Mouse (Mus musculus) midbrain, embryonic 11.5 days (tissue): ENCODE measurements at regions not wholly inside any gene's neighbourhood (a gene's known extent, or its start where the extent isn't known, plus 50 kb on each side); places are given as distances from the start of the nearest gene placed in this dataset.

ENCODE experiments used
- ATAC-seq: fragments of 200-750 bp; cut with Nextera tagmentation; 2 replicates; pipeline ENCODE4 v1.8.0; 2017; ENCODE audit warnings: moderate TSS enrichment, moderate library complexity; ENCODE audit not compliant: low FRiP score
- DNase-seq: peaks from one replicate; pipeline ENCODE4 v3.0.0; 2015; ENCODE audit warnings: low spot score; ENCODE audit errors: missing footprints
- H3K27ac ChIP-seq: fragments of 300-500 bp; sonication (generic); 2 replicates; pipeline ENCODE4 v1.5.1; 2014; ENCODE audit warnings: low read depth, low read length
- H3K27me3 ChIP-seq: fragments of 300-500 bp; sonication (generic); 2 replicates; pipeline ENCODE4 v1.6.1; 2014; ENCODE audit warnings: mild to moderate bottlenecking, low read length, moderate library complexity, mixed read lengths; ENCODE audit not compliant: control insufficient read depth, insufficient read depth
- H3K36me3 ChIP-seq: fragments of 300-500 bp; sonication (generic); 2 replicates; pipeline ENCODE4 v1.6.1; 2014; ENCODE audit warnings: mild to moderate bottlenecking, low read length, moderate library complexity, mixed read lengths; ENCODE audit not compliant: control insufficient read depth, insufficient read depth
- H3K4me1 ChIP-seq: fragments of 300-500 bp; sonication (generic); 2 replicates; pipeline ENCODE4 v1.6.1; 2014; ENCODE audit warnings: low read length; ENCODE audit not compliant: control insufficient read depth, insufficient read depth
- H3K4me2 ChIP-seq: fragments of 300-500 bp; sonication (generic); 2 replicates; pipeline ENCODE4 v1.6.1; 2014; ENCODE audit warnings: mild to moderate bottlenecking, moderate library complexity
- H3K4me3 ChIP-seq: fragments of 300-500 bp; sonication (generic); 2 replicates; pipeline ENCODE4 v1.5.1; 2014; ENCODE audit warnings: low read depth, low read length
- H3K9ac ChIP-seq: fragments of 300-500 bp; sonication (generic); 2 replicates; pipeline ENCODE4 v1.6.1; 2014; ENCODE audit warnings: low read length
- H3K9me3 ChIP-seq: fragments of 300-500 bp; sonication (generic); 2 replicates; pipeline ENCODE4 v1.6.1; 2016; ENCODE audit warnings: low read length; ENCODE audit not compliant: control insufficient read depth
- WGBS: fragments of 180-500 bp; shearing (Covaris S2); extraction: QIAGEN DNeasy Blood & Tissue Kit; methylation state at CpG from one replicate; pipeline ENCODE4 v1.1.7; 2014; 5-methylcytosine and 5-hydroxymethylcytosine counted together

DNA sequence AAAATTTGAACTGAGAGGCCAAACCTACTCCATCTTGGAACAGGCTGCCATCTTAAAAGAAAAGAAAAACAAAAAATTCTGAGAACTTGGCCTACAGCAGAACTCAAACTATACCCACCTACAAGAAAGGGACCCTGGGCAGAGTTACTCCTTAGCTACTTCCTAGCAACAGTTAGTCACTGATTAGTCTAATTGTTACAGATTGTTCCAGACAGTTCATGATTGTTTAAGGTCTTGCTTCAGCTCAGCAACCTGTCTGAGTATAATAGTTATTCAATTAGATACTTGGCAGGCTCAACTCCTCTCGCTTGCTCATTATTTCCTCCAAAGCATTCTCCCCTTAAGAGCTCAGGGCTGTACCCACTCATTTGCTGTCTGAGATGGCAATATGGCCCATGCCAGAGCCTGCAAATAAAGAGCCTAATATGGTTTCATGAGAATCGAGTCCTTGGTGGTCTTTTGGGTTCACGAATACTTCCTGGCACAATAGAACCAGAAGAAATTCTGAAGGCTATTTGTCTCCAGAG lies 200.4 kb upstream of the Defb41 start:
- Histone ChIP-seq H3K36me3 (no peaks in the 10 kb centered on the region), H3K4me3 (no peak overlapping the region), H3K27ac (no peak overlapping the region), H3K9ac (no peak overlapping the region), H3K9me3 (no peaks in the 10 kb centered on the region), H3K4me1 (no peaks in the 10 kb centered on the region), H3K27me3 (no peaks in the 10 kb centered on the region), H3K4me2 (no peak overlapping the region)
- ATAC-seq (no peak), DNase-seq (no peak)
- WGBS: 93% methylated on average over 3 of the region's 3 CpGs

DNA sequence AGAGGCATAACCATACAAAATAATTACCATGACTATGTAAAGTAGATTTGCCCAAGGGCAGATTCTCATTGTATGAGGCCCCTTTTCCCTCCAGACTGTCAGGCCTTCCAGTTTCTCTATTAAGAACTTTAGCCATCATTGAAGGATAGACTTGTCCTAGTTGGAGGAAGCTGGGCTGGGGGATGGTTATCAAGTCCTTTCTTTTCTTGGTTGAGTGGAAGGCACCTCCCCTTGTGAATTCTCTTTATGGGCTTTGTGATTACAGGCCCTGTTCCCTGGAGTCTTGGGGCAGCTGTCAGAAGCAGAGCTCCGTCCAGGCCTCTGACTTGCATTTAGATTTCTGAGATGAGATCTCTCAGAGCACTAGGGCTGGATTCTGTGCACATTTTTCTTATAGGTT lies 198.3 kb upstream of the Defb41 start:
- H3K9ac ChIP-seq: no peak overlapping the region
- no peaks in the 10 kb centered on the region for H3K36me3 ChIP-seq
- H3K4me3 ChIP-seq: no peak overlapping the region
- no peaks in the 10 kb centered on the region for H3K4me1 ChIP-seq
- WGBS: 8% methylated on average over 1 of the region's 1 CpGs
- DNase-seq (peak; percentile 86), ATAC-seq (peak; percentile 91)
- no peak overlapping the region for H3K27ac ChIP-seq
- H3K4me2 ChIP-seq: no peak overlapping the region
- no peaks in the 10 kb centered on the region for H3K27me3 ChIP-seq
- no peaks in the 10 kb centered on the region for H3K9me3 ChIP-seq

DNA sequence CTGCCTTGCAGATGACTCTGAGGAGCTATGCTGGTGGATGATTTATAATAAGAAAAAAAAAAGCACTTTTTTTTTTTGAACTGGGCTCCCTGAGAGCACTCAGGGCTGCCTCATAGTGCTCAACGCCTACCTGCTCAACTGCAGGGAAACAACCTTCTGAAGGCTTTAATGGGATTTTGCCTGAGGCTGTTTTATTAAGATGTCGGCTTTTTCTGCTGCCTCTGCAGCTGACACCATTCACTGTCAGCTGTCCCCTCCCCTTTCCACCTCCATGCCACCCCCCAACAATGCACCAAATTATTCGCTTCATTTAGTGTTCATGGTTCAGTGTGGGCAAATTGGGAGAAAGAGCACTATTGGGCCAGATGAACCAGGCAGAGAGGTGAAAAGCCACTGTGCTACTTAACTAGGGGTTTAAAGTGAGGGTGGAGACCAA lies 151.4 kb upstream of the Defb41 start:
- 16% methylated on average over 3 of the region's 3 CpGs for WGBS
- H3K4me1 ChIP-seq: peaks cover 12% of the 10 kb centered on the region
- H3K4me3 ChIP-seq: no peak overlapping the region
- peak overlapping the region; percentile 25; the same call in 1 of the 2 replicates for H3K27ac ChIP-seq
- H3K27me3 ChIP-seq: no peaks in the 10 kb centered on the region
- H3K9me3 ChIP-seq: no peaks in the 10 kb centered on the region
- no peak overlapping the region for H3K4me2 ChIP-seq
- DNase-seq: peak; percentile 82
- H3K36me3 ChIP-seq: no peaks in the 10 kb centered on the region
- H3K9ac ChIP-seq: no peak overlapping the region
- ATAC-seq: peak; percentile 89

DNA sequence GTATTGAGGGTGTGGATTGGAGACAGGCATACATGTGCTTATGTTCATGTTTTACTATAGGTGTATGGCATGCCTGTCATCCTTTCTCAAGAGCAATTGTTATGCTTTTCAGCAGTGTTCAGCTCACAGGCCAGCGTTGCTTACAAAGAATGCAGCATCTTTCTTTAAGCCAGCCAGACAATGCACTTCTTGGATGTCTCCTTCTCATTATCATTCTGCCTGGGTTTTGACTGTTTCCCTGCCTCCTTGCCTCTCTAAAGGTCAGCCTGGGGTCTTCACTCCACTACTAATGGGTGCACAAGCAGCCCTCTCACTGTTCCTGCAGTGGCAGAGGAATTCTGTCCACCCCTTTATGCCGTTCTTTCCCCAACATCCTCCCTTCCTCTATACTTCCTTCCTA lies 150.9 kb upstream of the Defb41 start:
- Histone ChIP-seq H3K4me1 (peaks cover 12% of the 10 kb centered on the region), H3K4me3 (no peak overlapping the region), H3K4me2 (no peak overlapping the region; the same call in 1 of the 2 replicates), H3K27me3 (no peaks in the 10 kb centered on the region), H3K36me3 (no peaks in the 10 kb centered on the region), H3K27ac (peak overlapping the region; percentile 25; the same call in 1 of the 2 replicates), H3K9ac (no peak overlapping the region), H3K9me3 (no peaks in the 10 kb centered on the region)
- DNase-seq (peak; percentile 88), ATAC-seq (peak; percentile 60)
- WGBS: 20% methylated on average over 2 of the region's 2 CpGs

DNA sequence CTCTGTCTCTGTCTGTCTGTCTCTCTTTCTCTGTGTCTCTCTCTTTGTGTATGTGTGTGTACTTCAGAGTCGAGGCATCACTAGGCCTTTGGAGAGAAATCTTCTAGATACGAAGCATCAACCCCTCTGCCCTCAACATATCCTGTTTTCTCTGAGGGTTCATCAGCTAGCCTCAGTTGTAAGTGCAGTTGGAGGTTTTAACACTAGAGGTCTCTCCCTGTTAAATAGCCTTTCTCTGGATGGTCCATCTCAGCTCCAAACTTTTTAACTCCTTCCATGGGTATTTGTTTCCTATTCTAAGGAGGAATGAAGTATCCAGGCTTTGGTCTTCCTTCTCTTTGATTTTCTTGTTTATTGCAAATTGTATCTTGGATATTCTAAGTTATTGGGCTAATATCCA lies 147.8 kb upstream of the Defb41 start:
- no peak overlapping the region for H3K27ac ChIP-seq
- WGBS: 71% methylated on average over 2 of the region's 2 CpGs
- DNase-seq (no peak), ATAC-seq (no peak)
- H3K4me3 ChIP-seq: no peak overlapping the region
- no peak overlapping the region for H3K9ac ChIP-seq
- H3K27me3 ChIP-seq: no peaks in the 10 kb centered on the region
- H3K36me3 ChIP-seq: no peaks in the 10 kb centered on the region
- peaks cover 12% of the 10 kb centered on the region for H3K4me1 ChIP-seq
- no peak overlapping the region for H3K4me2 ChIP-seq
- H3K9me3 ChIP-seq: no peaks in the 10 kb centered on the region

DNA sequence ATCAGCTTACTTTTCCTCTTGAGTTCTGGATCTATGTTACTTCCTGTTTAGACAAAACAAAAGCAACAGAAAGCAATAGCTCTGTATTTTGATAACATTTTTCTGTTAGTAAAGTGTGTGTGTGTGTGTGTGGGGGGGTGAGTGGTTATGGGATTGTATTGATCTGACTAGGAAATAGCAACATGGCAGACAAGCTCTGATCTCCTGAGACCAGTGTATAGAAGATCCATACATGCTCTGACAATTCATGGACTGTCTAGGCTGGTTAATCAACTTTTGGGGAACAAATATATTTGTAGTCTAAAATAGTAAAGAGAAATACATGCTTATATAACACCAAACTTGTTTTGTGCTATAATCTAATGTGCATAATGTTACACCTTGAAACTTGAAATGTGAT lies 124.7 kb upstream of the Defb41 start:
- H3K9me3 ChIP-seq: no peaks in the 10 kb centered on the region
- H3K4me1 ChIP-seq: no peaks in the 10 kb centered on the region
- peak; percentile 50; the same call in 1 of the 2 replicates for ATAC-seq
- H3K36me3 ChIP-seq: no peaks in the 10 kb centered on the region
- no peak overlapping the region for H3K4me3 ChIP-seq
- H3K27me3 ChIP-seq: no peaks in the 10 kb centered on the region
- no peak overlapping the region for H3K4me2 ChIP-seq
- DNase-seq: no peak
- H3K9ac ChIP-seq: no peak overlapping the region
- H3K27ac ChIP-seq: no peak overlapping the region

DNA sequence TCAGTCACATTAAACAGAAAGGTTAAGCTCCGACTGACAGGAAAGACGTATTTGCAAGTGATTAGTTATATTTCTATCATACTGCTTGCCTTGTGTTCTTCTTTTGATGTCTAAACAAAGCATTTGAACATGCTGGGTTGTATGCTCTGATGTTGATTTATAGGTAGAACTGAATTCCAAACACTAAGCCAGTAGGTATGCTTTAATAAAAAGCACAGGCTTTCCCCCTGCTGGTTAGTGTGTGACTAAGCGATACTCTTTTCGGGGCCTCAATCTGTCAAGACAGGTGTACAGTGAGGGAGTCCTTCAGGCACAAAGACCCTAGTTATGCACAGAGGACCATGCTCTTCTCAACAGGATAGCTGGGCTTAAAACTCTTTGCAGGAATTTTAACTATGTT lies 119.1 kb upstream of the Defb41 start:
- H3K27ac ChIP-seq: no peak overlapping the region
- ATAC-seq (no peak), DNase-seq (no peak)
- no peaks in the 10 kb centered on the region for H3K4me1 ChIP-seq
- no peaks in the 10 kb centered on the region for H3K27me3 ChIP-seq
- no peak overlapping the region for H3K4me2 ChIP-seq
- H3K36me3 ChIP-seq: no peaks in the 10 kb centered on the region
- no peak overlapping the region for H3K4me3 ChIP-seq
- H3K9me3 ChIP-seq: no peaks in the 10 kb centered on the region
- 79% methylated on average over 4 of the region's 4 CpGs for WGBS
- no peak overlapping the region for H3K9ac ChIP-seq

DNA sequence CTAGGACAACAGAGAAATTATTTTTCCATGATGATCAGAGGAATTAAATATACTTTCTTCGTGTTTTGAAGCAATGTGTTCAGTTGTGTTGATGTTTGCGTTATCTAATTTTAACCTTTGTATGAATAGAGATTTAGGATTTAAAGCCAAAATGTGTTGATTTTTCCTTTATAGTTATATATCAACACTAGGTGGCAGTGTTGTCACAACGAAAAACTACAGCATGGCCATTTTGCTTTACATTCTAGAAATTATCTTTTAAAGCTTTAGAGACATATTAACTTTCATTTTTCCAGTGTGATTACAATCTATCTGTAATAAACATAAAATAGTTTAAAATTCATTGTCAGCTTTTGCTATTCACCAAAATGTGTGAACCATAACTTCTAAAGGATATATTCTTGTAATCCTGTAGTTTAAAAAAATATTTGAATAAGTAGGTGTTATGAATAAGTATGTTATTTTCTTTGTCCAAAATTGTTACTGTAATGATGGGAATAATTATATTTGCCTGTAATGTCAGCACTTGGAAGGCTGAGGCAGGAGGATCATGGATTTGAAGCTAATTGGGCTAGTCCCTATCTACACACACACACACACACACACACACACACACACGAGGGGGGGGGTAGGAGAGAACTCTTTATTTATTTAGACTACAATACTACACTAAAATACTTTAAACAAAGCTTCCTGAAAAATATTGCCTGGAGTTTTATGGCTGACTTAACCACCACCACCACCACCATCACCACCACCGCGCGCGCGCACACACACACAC lies 95.2 kb upstream of the Defb41 start:
- no peaks in the 10 kb centered on the region for H3K27me3 ChIP-seq
- ATAC-seq: 0 out of 2 replicates have a peak, but pooled peaks have one; percentile 57
- H3K4me3 ChIP-seq: no peak overlapping the region
- no peak overlapping the region for H3K9ac ChIP-seq
- no peaks in the 10 kb centered on the region for H3K36me3 ChIP-seq
- no peak overlapping the region for H3K4me2 ChIP-seq
- H3K27ac ChIP-seq: no peak overlapping the region
- peak; percentile 88 for DNase-seq
- H3K9me3 ChIP-seq: no peaks in the 10 kb centered on the region
- WGBS: 65% methylated on average over 9 of the region's 9 CpGs
- H3K4me1 ChIP-seq: no peaks in the 10 kb centered on the region

DNA sequence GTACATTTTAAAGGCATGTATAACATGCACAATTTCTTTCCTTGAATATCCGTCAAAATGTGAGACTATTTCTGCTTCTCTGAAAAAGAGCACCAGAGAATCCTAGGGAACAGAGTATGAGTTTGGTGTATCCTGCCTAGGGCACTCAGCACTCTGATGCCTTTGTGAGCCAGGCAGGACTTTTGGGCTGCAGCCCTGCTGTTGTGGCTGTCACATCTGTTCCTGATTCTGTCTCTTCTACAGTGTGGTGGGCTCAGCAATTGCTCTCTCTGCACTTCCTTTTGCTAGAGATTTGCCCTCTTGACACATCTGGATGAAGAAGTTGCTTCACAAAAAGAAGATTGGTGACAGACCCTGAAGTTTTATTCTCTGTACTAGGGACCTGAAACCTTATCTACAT lies 73.9 kb upstream of the Defb41 start:
- no peaks in the 10 kb centered on the region for H3K36me3 ChIP-seq
- ATAC-seq (no peak), DNase-seq (no peak)
- no peaks in the 10 kb centered on the region for H3K9me3 ChIP-seq
- no peak overlapping the region for H3K4me3 ChIP-seq
- no peaks in the 10 kb centered on the region for H3K27me3 ChIP-seq
- H3K4me1 ChIP-seq: no peaks in the 10 kb centered on the region
- no peak overlapping the region for H3K27ac ChIP-seq
- H3K9ac ChIP-seq: no peak overlapping the region
- WGBS: 88% methylated on average over 1 of the region's 1 CpGs
- H3K4me2 ChIP-seq: no peak overlapping the region
